Mouse (Mus musculus) CH12.LX (cell line): ENCODE data around the gene Fam13c.

ENCODE experiments used
- E2F4 ChIP-seq: IDR thresholded peaks from 2 replicates; pipeline ENCODE4 v1.6.1; 2011; ENCODE audit warnings: low read depth, low read length, improper control_type of control experiment; ENCODE audit not compliant: insufficient replicate concordance
- GABPA ChIP-seq: IDR thresholded peaks from 2 replicates; pipeline ENCODE4 v1.6.1; 2012; ENCODE audit warnings: low read depth, low read length, improper control_type of control experiment, inconsistent platforms; ENCODE audit not compliant: insufficient replicate concordance
- TCF12 ChIP-seq: IDR thresholded peaks from 2 replicates; pipeline ENCODE4 v1.6.1; 2014; ENCODE audit warnings: low read depth, mild to moderate bottlenecking, inconsistent platforms, low read length, improper control_type of control experiment

DNA sequence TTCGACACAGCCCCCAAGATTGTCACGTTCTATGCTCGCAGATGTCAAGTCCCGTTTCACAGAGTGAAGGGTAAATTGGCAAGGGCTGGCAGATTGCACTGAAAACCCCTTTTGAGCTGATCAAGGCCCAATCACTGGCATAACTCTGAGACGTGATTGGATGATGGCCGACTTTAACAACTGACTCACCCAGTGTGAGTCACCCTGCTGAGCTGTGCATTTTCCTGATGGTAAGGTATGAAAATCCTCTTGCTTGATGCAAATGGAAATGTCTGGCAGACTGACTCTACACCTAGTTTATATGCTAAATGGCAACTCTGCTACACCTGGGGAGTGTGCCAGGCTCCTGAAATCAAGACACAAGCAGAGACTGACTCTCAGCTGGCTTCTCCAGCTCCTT lies 42.1 kb upstream of the Fam13c start:
- TF ChIP-seq GABPA (no peak), E2F4 (no peak), TCF12 (no peak)
